Mouse (Mus musculus) cerebellum, adult 11-12 months (tissue): Measurements from ENCODE around the gene Tmem54.

Experiments used
- DNase-seq: peaks from one replicate; pipeline ENCODE4 v3.0.0; 2022

The Tmem54 gene

DNA sequence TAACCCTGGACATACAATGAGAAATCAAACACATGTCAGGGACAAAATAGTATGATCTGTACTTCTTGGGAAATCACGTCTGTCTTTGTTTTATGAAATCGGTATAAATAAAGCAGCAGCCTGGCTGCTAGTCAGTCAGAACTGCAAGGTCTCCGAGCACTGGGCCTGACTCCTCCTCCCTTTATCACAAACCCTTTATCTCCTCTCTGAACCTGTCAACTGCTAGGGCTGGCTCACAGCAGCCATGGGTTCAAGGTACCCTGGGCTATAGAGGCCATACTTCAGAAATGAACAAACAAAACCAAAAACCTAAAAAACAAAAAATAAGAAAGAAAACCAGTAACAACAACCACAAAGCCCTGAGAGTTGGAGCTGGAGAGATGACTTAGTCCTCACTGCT, 53.2 kb downstream of the Tmem54 start:
- DNase-seq: no peak

DNA sequence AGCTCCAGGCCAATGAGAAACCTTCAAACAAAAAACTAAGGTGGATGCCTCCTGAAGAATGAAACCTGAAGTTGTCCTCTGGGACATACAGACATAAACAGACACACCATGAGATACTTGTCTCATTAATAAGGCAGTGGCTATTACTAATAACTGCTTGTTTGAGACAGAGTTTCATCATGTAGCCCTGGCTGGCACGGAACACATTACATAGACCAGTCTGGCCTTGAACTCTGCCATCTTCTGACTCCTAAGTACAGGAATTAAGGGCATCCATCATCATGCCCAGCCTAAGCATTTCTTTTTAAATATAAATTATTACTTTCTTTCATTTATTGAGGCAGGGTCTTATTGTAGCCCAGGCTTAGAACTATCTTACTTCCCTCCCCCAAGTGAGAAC, 55.7 kb downstream of the Tmem54 start:
- DNase-seq: no peak
